Mouse (Mus musculus) heart, embryonic 11.5 days (tissue): ENCODE measurements around the gene Msh4. TPM values are rescaled to one million over a fixed set of nuclear protein-coding genes. Genes with fewer than 3 reads are reported as not detected.
A peak's percentile ranks its signal among the peaks of the same experiment; 100 is the strongest.

Source experiments
- ATAC-seq: fragments of 200-750 bp; cut with Nextera tagmentation; replicated peaks from 2 replicates; pipeline ENCODE4 v1.8.0; 2017; ENCODE audit warnings: moderate library complexity; ENCODE audit not compliant: insufficient number of reproducible peaks, low FRiP score, low TSS enrichment
- H3K27ac ChIP-seq: fragments of 300-500 bp; sonication (generic); 2 replicates; pipeline ENCODE4 v1.5.1; 2014; ENCODE audit warnings: mild to moderate bottlenecking, low read depth, low read length
- H3K27me3 ChIP-seq: fragments of 300-500 bp; sonication (generic); 2 replicates; pipeline ENCODE4 v1.6.1; 2014; ENCODE audit warnings: mild to moderate bottlenecking, low read length, mixed read lengths; ENCODE audit not compliant: control insufficient read depth, insufficient read depth
- H3K36me3 ChIP-seq: fragments of 300-500 bp; sonication (generic); 2 replicates; pipeline ENCODE4 v1.6.1; 2014; ENCODE audit warnings: mild to moderate bottlenecking, low read length, moderate library complexity, mixed read lengths; ENCODE audit not compliant: control insufficient read depth, insufficient read depth
- H3K4me1 ChIP-seq: fragments of 300-500 bp; sonication (generic); 2 replicates; pipeline ENCODE4 v1.6.1; 2014; ENCODE audit warnings: low read length; ENCODE audit not compliant: control insufficient read depth, insufficient read depth
- H3K4me2 ChIP-seq: fragments of 300-500 bp; sonication (generic); 2 replicates; pipeline ENCODE4 v1.6.1; 2014; ENCODE audit warnings: mild to moderate bottlenecking, moderate library complexity
- H3K4me3 ChIP-seq: fragments of 300-500 bp; sonication (generic); 2 replicates; pipeline ENCODE4 v1.5.1; 2014; ENCODE audit warnings: low read depth, low read length
- H3K9ac ChIP-seq: fragments of 300-500 bp; sonication (generic); 2 replicates; pipeline ENCODE4 v1.6.1; 2014; ENCODE audit warnings: mild to moderate bottlenecking, low read depth, low read length, moderate library complexity
- H3K9me3 ChIP-seq: fragments of 300-500 bp; sonication (generic); replicated peaks from 2 replicates; pipeline ENCODE4 v1.6.1; 2016; ENCODE audit warnings: low read length; ENCODE audit not compliant: control insufficient read depth
- WGBS: fragments of 180-500 bp; shearing (Covaris S2); extraction: QIAGEN DNeasy Blood & Tissue Kit; methylation state at CpG from one replicate; pipeline ENCODE4 v1.1.7; 2014; ENCODE audit not compliant: insufficient replicate concordance; 5-methylcytosine and 5-hydroxymethylcytosine counted together
- polyA plus RNA-seq: library from polyadenylated mRNA; unstranded; fragments of >200 nt; fragmentation: Nextera tagmentation; extraction: Ambion mirVana; gene quantifications from 2 replicates; pipeline ENCODE4 v1.2.1, GENCODE M21; 2014

Msh4 gene
- polyA plus RNA-seq, 1 experiment from 2014 or later, result 0.09 TPM

DNA sequence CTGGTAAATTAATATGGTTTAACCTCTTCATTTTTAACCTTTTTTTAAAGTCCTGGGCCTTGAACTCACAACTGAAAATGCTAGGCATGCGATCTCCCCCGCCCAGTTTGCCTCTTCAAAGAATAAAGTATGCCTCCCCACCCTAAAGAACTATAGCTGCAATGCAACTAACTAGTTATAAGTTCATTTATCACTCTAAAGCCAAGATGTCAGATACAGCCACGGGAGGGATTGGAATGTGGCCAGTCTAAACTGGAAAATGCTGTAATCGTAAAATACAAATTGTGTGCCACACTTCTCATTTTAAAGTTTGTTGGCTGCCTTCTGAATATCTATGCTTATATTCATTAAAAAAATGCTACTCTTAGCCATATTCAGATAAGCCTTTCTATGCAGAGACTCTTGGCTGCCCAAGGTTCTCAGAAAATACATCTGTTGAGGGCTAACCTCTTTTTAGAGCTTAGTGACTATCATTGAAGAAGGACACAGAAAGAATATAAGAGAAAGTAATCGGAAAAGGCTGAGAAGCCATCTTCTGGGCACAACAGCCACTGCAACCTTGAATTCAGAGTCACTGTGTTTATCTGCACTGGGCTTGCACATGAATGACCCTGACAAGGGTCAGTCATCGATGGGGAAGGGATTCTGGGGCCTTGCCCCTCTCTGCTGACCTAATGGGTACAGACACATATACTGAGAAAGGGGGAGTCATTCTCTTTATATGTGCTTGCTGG, 7.7 kb upstream of the Msh4 start:
- no peak for ATAC-seq
- peaks cover 27% of the 10 kb centered on the region for H3K4me1 ChIP-seq
- peaks cover 24% of the 10 kb centered on the region for H3K36me3 ChIP-seq
- peak overlapping the region; percentile 98 for H3K4me3 ChIP-seq
- peak overlapping the region; percentile 93 for H3K27ac ChIP-seq
- WGBS, result 40% methylated on average over 6 of the region's 6 CpGs
- no peaks in the 10 kb centered on the region for H3K27me3 ChIP-seq
- H3K9ac ChIP-seq, result peak overlapping the region; percentile 100
- peak overlapping the region; percentile 90 for H3K4me2 ChIP-seq
- no peaks in the 10 kb centered on the region for H3K9me3 ChIP-seq

- no peaks in the 10 kb centered on the region for H3K27me3 ChIP-seq
- no peaks in the 10 kb centered on the region for H3K9me3 ChIP-seq
- H3K27ac ChIP-seq, result peak within 1 kb of the TSS; percentile 93
- peak within 1 kb of the TSS; percentile 100 for H3K9ac ChIP-seq
- ATAC-seq, result peak; percentile 94
- H3K4me2 ChIP-seq, result peak within 1 kb of the TSS; percentile 90
- peak within 1 kb of the TSS; percentile 98 for H3K4me3 ChIP-seq
- peaks cover 31% of the 10 kb centered on the region for H3K36me3 ChIP-seq
- H3K4me1 ChIP-seq, result peaks cover 36% of the 10 kb centered on the region
- WGBS, result 1% methylated on average over 65 of the region's 65 CpGs
Measured at GRCm38 (mm10) chr3:153912546-153913509, 6.9 kb upstream of the Msh4 start, which contains the start of gene Rabggtb. Rabggtb (minus strand) TSS chr3:153913009.

DNA sequence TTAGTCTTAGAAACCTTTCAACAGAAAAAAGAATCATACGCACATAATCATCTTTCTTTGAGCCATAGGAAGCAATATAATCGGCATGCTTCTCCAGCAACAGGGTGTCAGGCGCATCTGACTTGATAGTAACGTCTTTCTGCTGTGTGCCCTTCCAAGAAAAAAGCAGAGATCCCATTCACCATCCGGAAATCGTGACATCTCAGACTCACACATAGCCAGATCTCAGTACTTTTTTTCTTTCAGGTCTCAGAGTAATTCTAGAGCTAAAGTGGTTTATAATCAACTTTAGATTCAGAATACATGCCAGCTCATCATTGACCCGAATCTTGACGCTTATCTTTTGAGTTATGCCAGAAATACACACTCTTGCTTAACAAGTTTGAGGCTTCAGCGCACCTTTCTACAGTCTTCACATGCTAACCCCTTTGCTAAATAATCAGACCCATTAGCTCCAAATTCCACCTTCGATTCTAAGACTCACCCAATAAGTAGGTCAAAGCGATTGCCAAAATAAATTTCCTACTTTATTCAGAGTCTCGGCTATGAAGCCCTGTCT, 6.0 kb upstream of the Msh4 start:
- no peak for ATAC-seq
- Histone ChIP-seq H3K4me1 (peaks cover 36% of the 10 kb centered on the region), H3K36me3 (peaks cover 37% of the 10 kb centered on the region)

GRCm38 (mm10) chr3:153911197-153911881, 5.4 kb upstream of the Msh4 start:
- Histone ChIP-seq H3K9ac (peak overlapping the region; percentile 100), H3K9me3 (no peaks in the 10 kb centered on the region), H3K27me3 (no peaks in the 10 kb centered on the region), H3K36me3 (peaks cover 44% of the 10 kb centered on the region), H3K4me3 (peak overlapping the region; percentile 98), H3K27ac (peak overlapping the region; percentile 93), H3K4me2 (peak overlapping the region; percentile 90), H3K4me1 (peaks cover 36% of the 10 kb centered on the region)
- WGBS, result 40% methylated on average over 8 of the region's 8 CpGs
- ATAC-seq, result no peak

More for the DNA sequence above, 6.0 kb upstream of the Msh4 start:
- Histone ChIP-seq H3K9ac (peak overlapping the region; percentile 100), H3K9me3 (no peaks in the 10 kb centered on the region), H3K27me3 (no peaks in the 10 kb centered on the region), H3K27ac (peak overlapping the region; percentile 93), H3K4me3 (peak overlapping the region; percentile 98), H3K4me2 (peak overlapping the region; percentile 90)
- under 1% methylated on average over 12 of the region's 12 CpGs for WGBS

DNA sequence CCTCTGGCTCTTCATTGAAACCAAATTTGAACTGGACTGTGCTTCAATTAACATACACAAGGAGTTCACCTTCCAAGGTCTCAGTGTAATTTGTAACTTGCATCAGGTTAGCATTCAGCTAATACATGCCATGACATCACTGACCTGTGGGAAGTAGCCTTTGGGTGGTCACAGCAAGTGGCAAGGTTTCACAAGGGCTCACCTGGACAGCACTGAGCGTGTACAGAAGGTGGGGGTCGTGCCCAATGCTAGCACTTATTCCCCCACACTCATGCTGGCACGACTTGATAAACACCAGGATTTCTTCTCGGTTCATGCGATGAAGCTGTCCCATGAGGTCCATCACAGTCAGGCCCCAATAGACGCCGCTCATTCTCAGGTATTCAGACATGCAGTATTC, 4.6 kb upstream of the Msh4 start:
- ATAC-seq, result no peak
- H3K9ac ChIP-seq, result peak overlapping the region; percentile 100

GRCm38 (mm10) chr3:153908919-153909318, 3.0 kb upstream of the Msh4 start:
- 80% methylated on average over 5 of the region's 5 CpGs for WGBS
- Histone ChIP-seq H3K9ac (peak overlapping the region; percentile 100; the same call in 1 of the 2 replicates), H3K9me3 (no peaks in the 10 kb centered on the region), H3K4me2 (peak overlapping the region; percentile 90), H3K27me3 (no peaks in the 10 kb centered on the region), H3K4me1 (peaks cover 36% of the 10 kb centered on the region), H3K27ac (no peak overlapping the region), H3K36me3 (peaks cover 56% of the 10 kb centered on the region), H3K4me3 (peak overlapping the region; percentile 12; the same call in 1 of the 2 replicates)
- ATAC-seq, result no peak

More for the DNA sequence above, 4.6 kb upstream of the Msh4 start:
- no peak overlapping the region for H3K27ac ChIP-seq
- WGBS, result 64% methylated on average over 7 of the region's 7 CpGs
- H3K4me3 ChIP-seq, result peak overlapping the region; percentile 98
- H3K9me3 ChIP-seq, result no peaks in the 10 kb centered on the region
- H3K27me3 ChIP-seq, result no peaks in the 10 kb centered on the region
- H3K4me1 ChIP-seq, result peaks cover 36% of the 10 kb centered on the region
- H3K36me3 ChIP-seq, result peaks cover 52% of the 10 kb centered on the region
- H3K4me2 ChIP-seq, result peak overlapping the region; percentile 90

DNA sequence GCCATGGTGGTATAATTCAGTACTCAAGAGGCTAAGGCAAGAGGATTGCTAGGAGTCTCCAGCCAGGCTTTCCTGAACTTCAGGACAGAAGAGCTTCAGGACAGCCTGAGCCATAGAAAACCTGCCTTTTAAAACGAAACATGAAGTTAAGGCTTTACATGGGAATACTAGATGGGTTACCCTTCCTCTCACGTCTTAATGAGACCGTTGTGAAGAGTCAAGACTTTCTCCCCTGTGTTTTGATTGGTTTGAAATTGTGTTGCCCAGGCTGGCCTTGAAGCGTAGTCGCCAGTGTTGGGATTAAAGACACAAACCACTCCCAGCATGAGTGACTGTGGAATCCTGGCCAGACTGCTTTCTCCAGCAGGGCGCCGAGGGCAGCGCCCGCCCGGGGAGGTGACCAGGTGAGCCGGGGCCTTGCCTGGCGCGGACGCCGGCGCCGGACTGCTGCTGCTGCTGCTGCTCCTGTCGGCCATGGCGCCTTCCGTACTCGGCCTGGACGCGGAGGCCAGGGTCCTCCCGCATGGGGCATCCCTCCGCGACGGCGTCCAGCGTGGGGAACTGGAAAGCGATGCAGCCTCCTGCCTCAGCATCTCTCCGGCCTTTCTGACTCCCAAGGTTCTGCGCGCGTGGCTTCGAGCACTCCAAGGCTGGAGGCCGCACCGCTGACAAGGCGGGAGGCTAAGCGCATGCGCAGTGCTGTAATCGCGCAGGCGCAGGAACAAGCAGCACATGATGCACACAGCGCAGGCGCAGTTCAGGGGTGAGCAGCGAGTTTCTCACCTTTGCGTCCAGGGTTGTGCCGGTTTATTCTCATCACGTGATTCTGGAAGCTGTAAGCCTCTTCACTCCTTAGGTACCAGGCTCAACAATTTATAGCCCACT, 445 bp downstream of the Msh4 start:
- Histone ChIP-seq H3K4me1 (peaks cover 29% of the 10 kb centered on the region), H3K4me2 (no peak overlapping the region), H3K27me3 (no peaks in the 10 kb centered on the region), H3K4me3 (no peak overlapping the region), H3K9me3 (no peaks in the 10 kb centered on the region), H3K36me3 (peaks cover 54% of the 10 kb centered on the region), H3K27ac (no peak overlapping the region), H3K9ac (no peak overlapping the region)
- peak; percentile 48; the same call in 1 of the 2 replicates for ATAC-seq
- WGBS, result 79% methylated on average over 49 of the region's 49 CpGs
